Mouse (Mus musculus): ENCODE results near the gene Large1.

GRCm38 (mm10) chr8:73353794-73354179, 447 bp upstream of the Large1 start:
- TF ChIP-seq CTCF (IDR thresholded peaks at IDR 0.05; ENCODE audit: insufficient read depth, low read length) (no peak), POLR2A (IDR thresholded peaks at IDR 0.05; ENCODE audit: borderline replicate concordance, extremely low read depth, low read depth, low read length) (no peak)
